Mouse (Mus musculus): ENCODE data around the gene Gm20509. TPM values are rescaled to one million over a fixed set of nuclear protein-coding genes. Genes with fewer than 3 reads are reported as not detected.
"Not testable (repeated sequence)": the region's sequence is repeated elsewhere in the genome, so short reads cannot be mapped to it uniquely, and the experiment has no call there.

Gene Gm20509
- total RNA-seq, 2 experiments from 2014 or later: not detected

DNA sequence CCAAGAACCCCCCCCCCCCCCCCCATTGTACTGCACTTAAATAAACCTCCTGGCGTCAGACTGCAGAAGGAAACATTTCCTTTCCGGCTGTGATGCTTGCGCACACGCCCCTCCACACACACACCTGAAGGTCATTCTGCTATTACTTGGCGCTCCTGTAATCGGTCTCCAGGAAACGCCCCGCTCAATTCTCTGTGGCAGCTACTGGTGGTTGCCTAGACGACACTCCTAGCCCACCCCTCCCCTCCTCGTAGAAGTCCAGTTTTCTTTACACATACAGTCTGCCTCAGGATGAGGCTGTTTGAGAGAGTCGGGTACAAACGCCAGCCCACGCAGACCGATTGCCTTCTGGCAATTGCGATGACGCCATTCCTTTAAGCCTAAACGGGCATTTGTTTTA lies 7.7 kb upstream of the Gm20509 start:
- ATAC-seq (replicated peaks; ENCODE audit: low FRiP score, poor library complexity, severe bottlenecking): no peak

DNA sequence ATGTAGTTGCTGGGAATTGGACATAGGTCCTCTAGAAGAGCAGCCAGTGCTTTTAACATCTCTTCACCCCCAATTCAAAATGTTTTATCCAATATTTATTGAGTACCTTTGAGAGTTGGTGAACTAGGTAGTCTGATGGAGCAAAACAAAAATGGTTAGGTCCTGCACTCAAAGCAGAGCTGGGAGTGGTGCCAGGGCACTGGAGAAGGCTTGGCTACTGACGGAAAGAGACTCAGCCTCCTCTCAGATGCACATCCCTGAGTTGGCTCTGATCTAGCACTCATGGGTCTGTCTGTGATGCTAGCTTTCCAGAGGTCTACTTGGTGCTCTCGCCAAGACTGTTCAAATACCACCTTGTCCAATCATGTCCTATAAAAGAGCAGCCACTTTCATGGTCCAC lies 4.4 kb upstream of the Gm20509 start:
- ATAC-seq (replicated peaks; ENCODE audit: low FRiP score, poor library complexity, severe bottlenecking): no peak

DNA sequence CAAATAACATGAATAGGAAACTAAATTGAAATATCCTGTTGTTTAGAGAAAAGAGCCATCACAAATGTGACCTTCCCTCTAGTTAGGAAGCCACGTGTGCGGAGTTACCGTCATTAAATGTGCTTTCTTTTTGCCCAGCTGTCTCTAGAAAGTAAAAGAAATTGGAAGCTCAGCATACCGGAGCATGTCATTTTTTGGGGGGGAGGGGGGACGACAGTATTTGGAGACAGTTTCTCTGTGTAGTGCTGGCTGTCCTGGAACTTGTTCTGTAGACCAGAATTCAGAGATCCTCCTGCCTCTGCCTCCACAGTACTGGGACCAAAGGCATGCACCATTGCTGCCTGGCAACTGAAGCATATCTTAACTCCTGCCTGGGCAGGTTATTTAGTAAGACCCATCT lies 734 bp upstream of the Gm20509 start, which contains the start of gene Khdc3:
Gene Khdc3, plus strand, starts transcription at position 301 of the 400 bp plus-strand sequence.
- ATAC-seq (replicated peaks; ENCODE audit: low FRiP score, poor library complexity, severe bottlenecking): no peak

DNA sequence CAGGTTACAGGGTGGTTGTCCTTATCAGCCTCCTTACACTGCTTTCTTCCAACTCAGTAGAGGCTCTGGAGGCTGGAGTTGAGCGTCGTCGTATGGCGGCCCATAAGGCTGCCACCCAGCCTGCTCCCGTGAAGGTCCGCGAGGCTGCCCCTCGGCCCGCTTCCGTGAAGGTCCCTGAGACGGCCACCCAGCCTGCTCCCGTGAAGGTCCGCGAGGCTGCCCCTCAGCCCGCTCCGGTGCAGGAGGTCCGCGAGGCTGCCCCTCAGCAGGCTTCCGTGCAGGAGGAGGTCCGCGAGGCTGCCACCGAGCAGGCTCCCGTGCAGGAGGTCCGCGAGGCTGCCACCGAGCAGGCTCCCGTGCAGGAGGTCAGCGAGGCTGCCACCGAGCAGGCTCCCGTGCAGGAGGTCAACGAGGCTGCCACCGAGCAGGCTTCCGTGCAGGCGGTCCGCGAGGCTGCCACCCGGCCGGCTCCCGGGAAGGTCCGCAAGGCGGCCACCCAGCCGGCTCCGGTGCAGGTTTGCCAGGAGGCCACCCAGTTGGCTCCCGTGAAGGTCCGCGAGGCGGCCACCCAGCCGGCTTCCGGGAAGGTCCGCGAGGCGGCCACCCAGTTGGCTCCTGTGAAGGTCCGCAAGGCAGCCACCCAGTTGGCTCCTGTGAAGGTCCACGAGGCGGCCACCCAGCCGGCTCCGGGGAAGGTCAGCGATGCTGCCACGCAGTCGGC lies 1.0 kb downstream of the Gm20509 start:
- ATAC-seq (replicated peaks; ENCODE audit: low FRiP score, poor library complexity, severe bottlenecking): no peak

DNA sequence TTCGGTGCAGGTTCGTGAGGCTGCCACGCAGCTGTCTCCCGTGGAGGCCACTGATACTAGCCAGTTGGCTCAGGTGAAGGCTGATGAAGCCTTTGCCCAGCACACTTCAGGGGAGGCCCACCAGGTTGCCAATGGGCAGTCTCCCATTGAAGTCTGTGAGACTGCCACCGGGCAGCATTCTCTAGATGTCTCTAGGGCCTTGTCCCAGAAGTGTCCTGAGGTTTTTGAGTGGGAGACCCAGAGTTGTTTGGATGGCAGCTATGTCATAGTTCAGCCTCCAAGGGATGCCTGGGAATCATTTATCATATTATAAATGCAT lies 1.6 kb downstream of the Gm20509 start:
- ATAC-seq (replicated peaks; ENCODE audit: low FRiP score, poor library complexity, severe bottlenecking): no peak

DNA sequence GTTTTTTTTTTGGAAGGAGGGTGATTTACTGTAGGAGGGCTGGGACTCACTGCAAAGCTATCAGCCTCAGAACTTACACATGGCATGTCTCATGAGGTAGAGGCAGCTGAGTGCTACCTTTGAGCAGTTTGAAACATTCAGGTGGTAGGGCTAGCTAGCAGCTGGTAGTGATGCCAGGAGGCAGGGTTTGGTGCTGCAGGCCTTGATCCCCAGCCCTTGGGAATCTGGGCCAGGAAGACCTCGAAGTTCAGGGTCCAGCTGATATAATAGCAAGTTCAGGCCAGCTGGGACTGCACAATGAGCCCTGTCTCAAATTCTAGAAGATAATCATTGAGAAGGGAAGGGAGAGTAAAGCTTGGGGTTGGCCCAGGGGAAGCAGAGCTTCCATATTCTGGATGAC lies 2.9 kb downstream of the Gm20509 start:
- ATAC-seq (replicated peaks; ENCODE audit: low FRiP score, poor library complexity, severe bottlenecking): no peak

DNA sequence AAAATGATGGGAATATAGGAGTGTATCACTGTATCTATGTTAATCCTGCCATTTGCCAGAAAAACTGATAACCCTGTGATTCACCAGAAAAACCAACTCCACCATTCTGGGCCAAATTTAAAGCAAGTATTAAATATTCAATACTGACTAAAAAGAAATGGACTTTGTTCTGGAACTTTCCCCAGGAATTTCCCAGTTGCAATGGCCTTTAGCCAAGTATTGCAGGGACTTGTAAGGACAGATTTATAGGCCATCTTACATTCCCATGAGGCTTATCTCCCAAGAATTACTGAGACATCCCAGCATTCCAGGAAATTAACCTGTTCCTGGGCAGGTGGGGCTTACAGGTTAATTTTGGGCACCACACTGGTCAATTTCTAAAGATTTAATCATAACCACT lies 3.5 kb downstream of the Gm20509 start:
- no peak for ATAC-seq (replicated peaks; ENCODE audit: low FRiP score, poor library complexity, severe bottlenecking)

DNA sequence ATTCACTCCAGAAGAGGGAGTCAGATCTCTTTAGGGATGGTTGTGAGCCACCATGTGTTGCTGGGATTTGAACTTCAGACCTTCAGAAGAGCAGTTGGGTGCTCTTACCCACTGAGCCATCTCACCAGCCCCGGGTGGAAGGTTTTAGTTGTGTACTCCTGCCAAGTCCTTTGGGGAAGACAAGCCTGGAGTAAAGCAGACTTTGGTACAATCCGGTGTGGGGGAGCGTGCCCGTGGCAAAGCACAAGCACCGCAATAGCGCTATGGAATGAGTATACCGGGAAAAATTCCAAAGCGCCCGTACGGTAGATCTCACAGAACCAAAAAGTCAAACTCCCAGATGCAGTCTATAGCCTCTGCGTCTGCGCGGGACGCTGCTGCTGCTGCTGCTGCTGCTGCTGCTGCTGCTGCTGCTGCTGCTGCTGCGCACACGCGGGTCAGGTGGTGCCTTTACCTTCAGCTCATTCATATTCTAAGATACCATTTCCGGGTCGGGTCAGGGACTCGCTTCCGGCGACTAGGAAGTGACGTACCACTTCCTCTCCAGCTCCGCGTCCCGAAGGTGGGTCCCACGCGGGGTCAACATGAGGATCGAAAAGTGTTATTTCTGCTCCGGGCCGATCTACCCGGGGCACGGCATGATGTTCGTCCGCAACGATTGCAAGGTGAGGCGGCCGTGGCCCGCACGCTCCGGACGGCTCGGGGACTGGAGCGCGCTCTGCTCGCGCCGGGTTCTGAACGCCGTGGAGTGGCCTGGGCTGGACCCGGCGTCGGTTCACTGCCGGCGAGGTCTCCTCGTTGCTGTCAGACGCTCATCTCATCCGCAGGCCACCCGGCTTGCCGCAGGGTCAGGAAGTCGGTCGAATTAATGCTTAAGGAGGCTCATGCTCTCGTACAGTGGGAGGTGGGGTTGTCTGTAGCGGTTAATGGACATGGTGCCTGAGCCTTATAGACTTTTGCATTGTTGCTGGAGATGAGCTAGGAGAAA lies 10.9 kb downstream of the Gm20509 start, which contains the start of gene Rsl24d1:
Gene Rsl24d1, plus strand, starts transcription at position 508 of the 988 bp plus-strand sequence.
- peak; percentile 94 for ATAC-seq (replicated peaks; ENCODE audit: low FRiP score, poor library complexity, severe bottlenecking)

DNA sequence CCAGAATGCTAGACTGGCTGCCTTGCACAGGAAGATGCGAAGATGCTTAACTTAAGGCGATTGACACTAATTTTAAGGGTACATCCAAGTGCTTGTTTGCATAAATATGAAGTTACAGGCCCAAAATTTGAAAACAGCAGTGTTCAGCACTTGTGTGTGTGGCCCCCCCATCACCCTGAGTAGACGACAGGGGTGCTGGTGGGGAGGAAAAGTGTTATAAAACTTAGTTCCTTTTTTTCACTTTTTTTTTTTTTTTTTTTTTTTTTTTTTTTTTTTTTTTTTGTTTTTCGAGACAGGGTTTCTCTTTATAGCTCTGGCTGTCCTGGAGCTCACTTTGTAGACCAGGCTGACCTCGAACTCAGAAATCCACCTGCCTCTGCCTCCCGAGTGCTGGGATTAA lies 14.4 kb downstream of the Gm20509 start:
- ATAC-seq (replicated peaks; ENCODE audit: low FRiP score, poor library complexity, severe bottlenecking): not testable (repeated sequence)

DNA sequence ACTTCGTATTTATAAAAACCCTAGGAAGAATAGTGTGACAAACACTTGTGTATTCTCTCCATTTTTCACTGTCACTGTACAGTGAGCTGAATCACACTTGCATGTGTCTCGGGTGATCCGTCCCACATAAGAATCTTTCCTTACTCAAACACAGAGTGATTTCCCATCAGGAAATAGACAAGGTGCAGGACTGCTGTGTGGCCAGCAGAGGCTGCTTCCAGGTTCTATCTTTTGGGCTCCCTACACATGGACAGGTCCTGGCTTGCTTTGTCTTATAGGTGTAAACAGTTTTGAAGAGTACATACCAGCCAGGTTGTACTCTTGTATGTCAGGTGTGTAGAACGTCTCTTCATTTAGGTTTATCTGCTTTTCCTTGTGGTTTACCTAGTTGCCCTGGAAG lies 15.7 kb downstream of the Gm20509 start:
- no peak for ATAC-seq (replicated peaks; ENCODE audit: low FRiP score, poor library complexity, severe bottlenecking)

DNA sequence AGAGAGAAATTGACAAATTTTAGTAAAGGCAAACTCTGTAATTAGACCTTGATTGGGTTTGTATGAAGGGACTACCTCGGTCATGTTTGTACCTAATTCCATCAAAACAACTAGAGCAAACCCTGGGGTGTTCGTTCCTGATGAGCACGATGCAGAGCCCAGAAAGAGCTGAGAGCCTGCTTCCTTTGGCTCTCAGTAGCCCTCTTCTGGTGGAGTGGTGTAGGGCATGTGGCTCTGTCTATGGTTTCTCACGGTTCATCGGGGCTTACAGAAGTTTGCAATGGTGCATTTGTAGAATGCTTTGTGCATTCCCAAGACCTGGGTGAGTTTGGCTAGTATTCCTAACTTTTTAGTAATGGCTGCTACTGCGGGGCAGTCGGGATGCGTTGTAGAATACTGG lies 19.5 kb downstream of the Gm20509 start:
- ATAC-seq (replicated peaks; ENCODE audit: low FRiP score, poor library complexity, severe bottlenecking): no peak

DNA sequence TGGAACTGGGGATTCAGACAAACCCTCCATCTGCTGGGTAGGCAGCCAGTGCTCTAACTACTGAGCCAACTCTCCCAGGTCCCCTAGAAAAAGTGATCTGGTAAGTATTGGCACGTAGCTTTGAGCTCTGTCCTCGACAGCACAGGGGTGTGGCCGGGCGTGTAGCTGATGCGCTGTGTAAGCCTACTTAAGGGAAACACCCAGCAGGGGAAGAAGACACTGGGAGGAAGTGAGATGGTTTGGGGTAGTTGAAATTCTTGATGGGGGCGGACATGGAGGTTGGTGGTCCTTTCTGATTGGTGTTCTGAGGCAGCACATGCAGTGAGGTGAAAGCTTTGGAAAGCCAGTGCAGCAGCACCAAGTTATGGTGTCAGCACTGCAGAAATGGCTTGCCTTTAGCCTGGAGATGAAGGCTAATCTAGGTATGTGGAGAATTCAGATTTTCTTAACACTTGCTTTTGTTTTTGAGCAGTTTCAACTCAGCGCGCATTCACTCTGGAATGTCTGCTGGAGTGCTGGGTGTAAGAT lies 22.8 kb downstream of the Gm20509 start:
- ATAC-seq (replicated peaks; ENCODE audit: low FRiP score, poor library complexity, severe bottlenecking): no peak

DNA sequence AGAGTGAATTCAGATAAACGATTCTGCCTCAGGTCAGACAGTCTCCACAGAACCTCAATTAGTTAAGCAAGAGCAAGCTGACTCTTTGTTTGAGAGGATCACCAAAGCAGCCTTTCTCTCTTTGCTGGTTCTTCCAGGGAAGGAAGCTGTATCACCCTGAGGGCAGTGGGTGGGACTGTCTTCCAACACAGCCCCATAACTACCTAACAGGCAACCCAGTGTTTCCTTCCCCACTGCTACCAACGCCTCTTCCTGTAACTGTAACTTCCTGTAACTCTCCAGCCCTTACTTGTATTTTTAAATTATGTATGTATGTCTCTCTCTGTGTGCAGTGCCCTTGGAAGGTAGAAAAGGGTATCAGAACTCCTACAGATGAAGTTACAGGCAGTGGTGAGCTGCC lies 25.2 kb downstream of the Gm20509 start:
- no peak for ATAC-seq (replicated peaks; ENCODE audit: low FRiP score, poor library complexity, severe bottlenecking)

DNA sequence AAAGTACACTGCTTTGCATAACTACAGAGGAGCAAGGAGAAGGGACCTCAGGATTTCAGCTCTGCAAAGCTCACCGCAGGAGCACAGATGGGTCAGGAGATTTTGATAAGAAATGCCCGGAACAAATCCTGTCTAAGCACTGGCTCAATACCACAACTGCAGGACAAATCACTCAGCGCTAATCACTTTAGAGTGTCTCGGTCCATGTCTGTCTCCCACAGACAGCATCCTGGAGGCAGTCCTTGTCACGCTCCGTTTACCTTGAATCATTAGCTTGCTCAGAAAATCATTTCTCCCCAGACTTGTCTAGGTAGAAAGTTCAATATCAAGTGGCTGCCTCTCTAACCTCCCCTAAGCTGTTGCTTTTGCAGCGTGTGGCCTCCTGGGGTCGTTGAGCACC lies 27.6 kb downstream of the Gm20509 start:
- ATAC-seq (replicated peaks; ENCODE audit: low FRiP score, poor library complexity, severe bottlenecking): no peak

DNA sequence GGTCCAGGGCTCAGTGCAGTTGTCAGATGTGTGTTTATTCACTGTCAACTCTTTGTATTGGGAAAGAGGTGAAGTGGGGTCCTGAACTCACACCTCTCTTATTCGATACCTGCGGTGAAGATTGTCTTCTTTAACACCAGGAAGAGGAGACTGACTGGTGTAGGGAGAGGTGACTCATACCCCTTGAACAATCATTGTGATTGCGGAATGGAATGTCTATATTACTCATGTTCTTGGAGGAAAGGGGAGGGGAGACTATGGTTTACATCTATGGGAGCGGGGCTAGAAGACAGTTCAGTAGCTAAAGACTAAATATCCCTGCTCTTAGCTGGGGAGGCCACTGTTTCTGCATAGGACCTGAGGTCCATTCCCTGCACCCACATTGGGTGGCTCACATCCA lies 28.3 kb downstream of the Gm20509 start:
- no peak for ATAC-seq (replicated peaks; ENCODE audit: low FRiP score, poor library complexity, severe bottlenecking)

DNA sequence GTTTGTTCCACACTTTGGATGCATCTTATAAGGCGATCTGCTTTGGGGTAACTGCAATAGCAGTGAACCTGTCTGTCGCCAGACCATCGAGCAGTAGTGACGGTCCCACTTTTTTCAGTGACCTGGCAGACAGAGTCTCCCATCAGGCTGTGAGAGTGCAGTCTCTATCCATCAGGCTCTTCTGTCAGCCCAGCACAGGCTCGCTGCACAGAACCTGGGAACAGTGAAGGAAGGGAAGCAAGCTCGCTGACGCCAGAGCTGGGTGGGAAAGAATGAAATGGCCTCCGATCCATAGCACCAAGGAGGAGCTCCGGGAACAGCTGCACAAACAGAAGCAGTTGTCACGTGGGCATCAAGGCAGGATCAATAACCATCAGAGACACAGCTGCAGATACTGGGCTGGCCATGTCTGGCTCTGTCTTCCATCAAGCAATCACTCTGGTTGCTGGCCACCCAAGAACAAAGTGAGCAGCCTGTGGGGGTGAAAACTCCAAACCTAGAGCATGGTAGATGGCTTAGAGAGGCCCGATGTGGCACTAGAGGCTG lies 35.1 kb downstream of the Gm20509 start:
- no peak for ATAC-seq (replicated peaks; ENCODE audit: low FRiP score, poor library complexity, severe bottlenecking)

DNA sequence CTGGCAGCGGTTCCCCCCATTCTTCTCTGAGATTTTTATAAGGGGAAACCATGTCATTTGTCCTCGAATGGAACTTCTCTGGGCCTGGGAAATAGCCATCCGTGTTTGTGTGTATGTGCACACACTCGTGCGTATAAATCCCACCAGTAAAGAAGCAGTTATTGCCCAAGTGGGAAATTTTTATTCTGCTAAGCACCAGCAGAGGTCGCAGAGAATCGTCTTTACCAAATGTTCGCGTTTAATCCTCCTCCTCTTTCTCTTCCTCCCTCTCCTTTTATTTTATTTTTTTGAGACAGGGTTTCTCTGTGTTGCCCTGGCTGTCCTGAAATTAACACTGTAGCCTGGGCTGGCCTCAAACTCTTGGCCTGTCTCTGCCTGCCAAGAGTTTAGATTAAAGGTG lies 52.1 kb downstream of the Gm20509 start:
- no peak for ATAC-seq (replicated peaks; ENCODE audit: low FRiP score, poor library complexity, severe bottlenecking)

DNA sequence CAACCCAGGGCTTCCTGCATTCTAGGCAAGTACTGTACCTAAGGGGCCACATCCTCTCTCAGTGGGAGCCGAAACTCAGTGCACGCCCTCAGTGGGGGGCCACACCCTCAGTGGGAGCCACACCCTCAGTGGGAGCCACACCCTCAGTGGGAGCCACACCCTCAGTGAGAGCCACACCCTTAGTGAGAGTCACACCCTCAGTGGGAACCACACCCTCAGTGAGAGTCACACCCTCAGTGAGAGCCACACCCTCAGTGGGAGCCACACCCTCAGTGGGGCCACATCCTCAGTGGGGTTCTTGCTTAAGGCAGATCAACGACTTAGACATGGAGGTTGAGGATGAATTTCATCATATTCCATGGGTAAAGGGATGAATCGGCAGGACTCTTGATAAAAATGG lies 55.7 kb downstream of the Gm20509 start:
- ATAC-seq (replicated peaks; ENCODE audit: low FRiP score, poor library complexity, severe bottlenecking): no peak

DNA sequence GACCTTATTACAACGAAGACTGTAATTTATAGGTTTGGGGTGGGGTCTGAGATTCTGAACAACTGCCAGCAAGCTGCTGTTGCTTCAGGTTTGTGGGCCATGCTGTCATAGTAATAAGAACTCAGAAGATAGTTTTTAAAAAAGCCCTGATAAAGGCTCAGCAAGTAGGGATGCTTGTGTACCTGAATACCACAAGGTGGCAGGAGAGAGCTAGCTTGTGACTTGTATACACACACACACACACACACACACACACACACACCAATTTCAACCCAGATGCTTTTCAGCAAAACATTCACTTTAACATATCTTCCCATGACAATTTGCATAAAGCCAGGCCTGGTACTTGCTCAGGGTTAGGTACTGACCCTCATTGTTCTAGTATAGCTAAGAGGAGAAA lies 57.0 kb downstream of the Gm20509 start:
- no peak for ATAC-seq (replicated peaks; ENCODE audit: low FRiP score, poor library complexity, severe bottlenecking)

DNA sequence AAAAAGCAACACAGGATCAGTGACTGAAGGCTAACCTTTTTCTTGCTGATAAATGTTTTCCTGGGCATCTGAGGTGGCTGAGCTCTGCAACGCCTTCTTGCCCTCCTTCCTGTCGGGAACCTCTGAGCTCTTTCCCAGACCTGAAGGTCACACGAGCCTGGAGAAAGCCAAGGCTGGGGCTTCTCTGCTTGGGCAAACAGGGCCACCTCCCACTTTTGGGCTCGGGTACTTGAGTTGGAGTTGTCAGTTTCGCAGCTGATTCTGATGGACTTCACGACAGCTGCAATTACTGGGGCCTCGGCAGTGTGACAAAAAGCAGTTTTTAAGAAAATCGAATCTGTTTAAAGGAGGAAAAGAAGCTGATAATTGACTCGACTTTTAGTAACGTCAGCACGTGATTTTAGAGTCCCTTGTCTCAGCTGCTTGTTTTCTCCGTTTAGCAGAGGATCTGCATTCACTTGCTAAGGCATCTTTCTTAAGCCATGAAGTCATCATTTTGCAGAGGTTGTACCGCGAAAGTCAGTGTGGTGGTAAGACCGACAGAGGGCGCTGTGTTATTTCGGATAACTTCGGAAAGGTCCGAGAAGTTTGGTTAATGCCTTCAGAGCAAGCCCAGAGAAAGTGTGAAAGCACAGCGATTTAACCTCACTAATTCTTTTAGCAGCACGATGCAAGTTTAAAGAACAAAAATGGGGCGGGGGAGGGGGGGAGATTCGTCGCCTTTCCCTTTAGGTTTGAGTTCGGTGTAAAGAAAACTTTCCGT lies 60.5 kb downstream of the Gm20509 start:
- ATAC-seq (replicated peaks; ENCODE audit: low FRiP score, poor library complexity, severe bottlenecking): no peak
